Mouse (Mus musculus) liver, embryonic 14.5 days (tissue): ENCODE measurements around the gene Celf2. TPM values are rescaled to one million over a fixed set of nuclear protein-coding genes. Genes with fewer than 3 reads are reported as not detected.

ENCODE experiments used
- ATAC-seq: fragments of 200-750 bp; cut with Nextera tagmentation; 2 replicates; pipeline ENCODE4 v1.8.0; 2017; ENCODE audit warnings: moderate number of reproducible peaks, mild to moderate bottlenecking, moderate library complexity; ENCODE audit not compliant: insufficient read depth
- DNase-seq, 3 experiments: peaks; one replicate each; pipeline ENCODE4 v3.0.0-alpha.2; 2012 to 2013; ENCODE audit warnings: low read depth in 3 of 3, low spot score in 3 of 3
- H3K27ac ChIP-seq: fragments of 300-500 bp; sonication (generic); 2 replicates; pipeline ENCODE4 v1.5.1; 2014; ENCODE audit warnings: moderate library complexity, mild to moderate bottlenecking, control low read depth, inconsistent platforms
- H3K27me3 ChIP-seq: fragments of 300-500 bp; sonication (generic); 2 replicates; pipeline ENCODE4 v1.6.1; 2014; ENCODE audit warnings: mild to moderate bottlenecking, low read length, moderate library complexity; ENCODE audit not compliant: control insufficient read depth, insufficient read depth
- H3K36me3 ChIP-seq: fragments of 300-500 bp; sonication (generic); replicated peaks from 2 replicates; pipeline ENCODE4 v1.6.1; 2014; ENCODE audit warnings: low read depth; ENCODE audit not compliant: control insufficient read depth, insufficient read depth
- H3K4me1 ChIP-seq, 2 experiments: fragments of 200-500 bp in 1 of 2; fragments of 300-500 bp in 1 of 2; sonication (generic) in 1 of 2; replicated peaks; 2 replicates each; pipeline ENCODE4 v1.6.1; 2012 to 2014; ENCODE audit warnings: antibody characterized with exemption in 1 of 2, inconsistent platforms in 1 of 2, low read length in 1 of 2; ENCODE audit not compliant: control insufficient read depth in 2 of 2, insufficient read depth in 2 of 2
- H3K4me2 ChIP-seq: fragments of 300-500 bp; sonication (generic); 2 replicates; pipeline ENCODE4 v1.6.1; 2014; ENCODE audit warnings: low read depth, mild to moderate bottlenecking, control low read depth, moderate library complexity
- H3K4me3 ChIP-seq, 2 experiments: fragments of 200-500 bp in 1 of 2; fragments of 300-500 bp in 1 of 2; sonication (generic) in 1 of 2; 2 replicates each; pipeline ENCODE4 v1.5.1; 2012 to 2014; ENCODE audit warnings: low read depth in 2 of 2, low read length in 2 of 2, mild to moderate bottlenecking in 2 of 2, control low read depth in 1 of 2, inconsistent platforms in 1 of 2, moderate library complexity in 1 of 2; ENCODE audit not compliant: insufficient read depth in 1 of 2
- H3K9ac ChIP-seq: fragments of 300-500 bp; sonication (generic); replicated peaks from 2 replicates; pipeline ENCODE4 v1.6.1; 2014; ENCODE audit warnings: mild to moderate bottlenecking, control low read depth, moderate library complexity
- H3K9me3 ChIP-seq: fragments of 300-500 bp; sonication (generic); 2 replicates; pipeline ENCODE4 v1.6.1; 2016; ENCODE audit warnings: low read length, mixed read lengths; ENCODE audit not compliant: control insufficient read depth
- CTCF ChIP-seq: IDR thresholded peaks from 2 replicates; pipeline ENCODE4 v1.5.1; 2016; ENCODE audit warnings: antibody characterized with exemption, low read depth, control low read depth
- EP300 ChIP-seq: IDR thresholded peaks from 2 replicates; pipeline ENCODE4 v1.6.1; 2016; ENCODE audit warnings: antibody characterized with exemption, low read depth
- WGBS: fragments of 180-500 bp; shearing (Covaris S2); extraction: QIAGEN DNeasy Blood & Tissue Kit; methylation state at CpG from one replicate; pipeline ENCODE4 v1.1.7; 2014; ENCODE audit not compliant: insufficient replicate concordance; 5-methylcytosine and 5-hydroxymethylcytosine counted together
- polyA plus RNA-seq, 2 experiments: library from polyadenylated mRNA; depleted of rRNA in 1 of 2; stranded (reverse) in 1 of 2; unstranded in 1 of 2; fragments of >200 nt; fragmentation: Nextera tagmentation in 1 of 2; extraction: Ambion mirVana in 1 of 2; gene quantifications; 2 replicates each; pipeline versions ENCODE4 v1.2.1 to v1.2.3; 2012 to 2014

Celf2 gene
- polyA plus RNA-seq, 2 experiments: 3.9 to 7.8 TPM

DNA sequence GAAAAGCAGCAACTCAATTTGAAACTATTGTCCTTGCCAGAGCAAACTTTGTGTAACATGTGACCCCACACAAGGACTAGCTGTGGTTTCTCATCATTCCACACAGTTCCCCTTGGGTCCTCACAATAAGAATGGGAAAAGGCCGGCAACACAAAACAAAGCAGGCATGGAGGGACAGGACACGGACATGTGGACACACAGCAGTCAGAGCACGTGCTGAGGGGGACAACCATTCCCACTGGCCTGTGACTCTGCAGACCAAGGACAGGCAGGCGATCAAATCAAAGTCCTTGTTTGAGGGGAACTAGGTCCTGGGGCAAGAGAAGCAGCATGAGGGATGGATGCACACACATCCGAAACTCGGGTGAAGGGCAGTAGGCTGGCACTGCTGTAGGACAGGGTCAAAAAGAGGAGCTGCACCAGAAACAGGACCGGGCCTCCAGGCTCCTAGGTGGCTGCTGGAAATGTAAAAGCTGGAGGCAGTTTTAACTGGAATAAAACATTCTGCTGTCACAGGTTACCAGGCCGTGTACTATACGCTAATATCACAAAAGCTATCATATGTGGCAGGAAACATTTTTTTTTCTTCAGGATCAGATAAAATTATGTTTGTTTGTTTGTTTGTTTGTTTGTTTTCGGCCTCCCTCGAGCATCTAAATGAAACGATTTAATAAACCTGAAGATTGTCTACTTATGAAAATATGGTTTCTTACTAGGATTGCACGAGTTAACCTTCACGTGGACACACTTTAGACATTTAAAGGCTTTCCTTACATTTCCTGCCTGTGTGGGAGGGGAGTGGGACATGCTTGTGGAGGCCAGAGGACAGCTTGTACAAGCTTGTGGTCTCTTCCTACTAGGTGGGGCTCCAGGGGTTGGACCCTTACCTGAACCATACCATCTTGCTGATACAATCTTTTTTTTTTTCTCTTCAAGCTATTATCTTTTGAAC, 950.8 kb downstream of the Celf2 start:
- no peak overlapping the region for H3K4me3 ChIP-seq
- ATAC-seq: no peak

DNA sequence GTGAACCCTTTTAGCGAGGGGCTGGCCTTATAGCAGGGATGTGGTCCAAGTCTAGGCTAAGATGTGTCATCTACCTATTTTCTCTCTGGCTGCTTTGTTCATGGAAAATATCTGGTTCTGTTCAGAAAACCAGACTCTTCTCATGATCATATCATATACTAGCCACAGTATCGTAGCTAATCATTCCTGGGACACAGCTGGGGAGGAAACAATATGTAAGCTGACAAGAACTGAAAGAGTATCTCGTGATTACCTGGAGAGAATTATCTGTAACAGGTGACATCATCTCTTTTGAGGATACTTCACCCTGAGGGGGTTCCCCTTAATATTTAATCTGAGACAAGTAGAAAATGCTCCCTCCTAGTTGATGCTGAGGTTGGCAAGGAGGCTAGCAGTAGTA, 951.6 kb downstream of the Celf2 start:
- ATAC-seq (no peak), DNase-seq (no peak)
- H3K9ac ChIP-seq: no peak overlapping the region
- no peak overlapping the region for H3K4me2 ChIP-seq
- no peaks in the 10 kb centered on the region for H3K27me3 ChIP-seq
- no peaks in the 10 kb centered on the region for H3K9me3 ChIP-seq
- H3K27ac ChIP-seq: no peak overlapping the region
- H3K4me1 ChIP-seq: no peaks in the 10 kb centered on the region
- WGBS: 51% methylated on average over 3 of the region's 3 CpGs
- TF ChIP-seq CTCF (no peak), EP300 (no peak)
- H3K36me3 ChIP-seq: no peaks in the 10 kb centered on the region
- H3K4me3 ChIP-seq: no peak overlapping the region

More for the DNA sequence above, 950.8 kb downstream of the Celf2 start:
- H3K36me3 ChIP-seq: no peaks in the 10 kb centered on the region
- H3K27me3 ChIP-seq: no peaks in the 10 kb centered on the region
- TF ChIP-seq CTCF: no peak
- no peak for TF ChIP-seq EP300
- H3K4me1 ChIP-seq: no peaks in the 10 kb centered on the region
- DNase-seq: no peak
- WGBS: 70% methylated on average over 14 of the region's 14 CpGs
- H3K9ac ChIP-seq: no peak overlapping the region
- H3K4me2 ChIP-seq: no peak overlapping the region
- H3K9me3 ChIP-seq: no peaks in the 10 kb centered on the region
- H3K27ac ChIP-seq: no peak overlapping the region

- TF ChIP-seq EP300 (no peak), CTCF (no peak)
- DNase-seq: no peak
- no peaks in the 10 kb centered on the region for H3K9me3 ChIP-seq
- ATAC-seq: no peak
- no peak overlapping the region for H3K4me3 ChIP-seq
- no peak overlapping the region for H3K4me2 ChIP-seq
- H3K9ac ChIP-seq: no peak overlapping the region
- H3K4me1 ChIP-seq: no peaks in the 10 kb centered on the region
- WGBS: 82% methylated on average over 2 of the region's 2 CpGs
- H3K27ac ChIP-seq: no peak overlapping the region
- no peaks in the 10 kb centered on the region for H3K27me3 ChIP-seq
- H3K36me3 ChIP-seq: no peaks in the 10 kb centered on the region
These were observed 952.5 kb downstream of the Celf2 start for GRCm38 (mm10) chr2:6556913-6557312.

DNA sequence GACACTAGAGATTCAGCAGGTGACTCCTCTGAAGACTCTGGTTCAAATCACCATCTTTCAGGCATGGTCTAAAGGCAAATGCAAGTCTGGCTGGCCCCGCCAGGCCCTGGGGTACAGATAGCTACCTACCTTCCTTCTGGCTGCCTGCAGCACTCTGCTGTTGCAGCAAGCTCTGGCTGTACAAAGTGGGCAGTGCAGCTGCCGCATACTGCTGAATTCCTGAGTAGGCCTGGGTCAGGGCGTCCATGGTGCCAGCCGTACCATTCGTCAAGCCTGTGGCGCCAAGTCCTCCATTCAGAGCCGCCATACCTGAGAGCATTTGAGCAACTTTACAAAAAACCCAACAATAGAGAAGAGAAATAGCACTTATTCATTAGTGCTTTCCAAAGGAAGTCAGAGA, 955.7 kb downstream of the Celf2 start:
- H3K4me2 ChIP-seq: no peak overlapping the region
- DNase-seq: no peak
- no peak overlapping the region for H3K4me3 ChIP-seq
- TF ChIP-seq CTCF (no peak), EP300 (no peak)
- 84% methylated on average over 7 of the region's 7 CpGs for WGBS
- no peaks in the 10 kb centered on the region for H3K36me3 ChIP-seq
- no peaks in the 10 kb centered on the region for H3K9me3 ChIP-seq
- H3K9ac ChIP-seq: no peak overlapping the region
- no peaks in the 10 kb centered on the region for H3K27me3 ChIP-seq
- H3K27ac ChIP-seq: no peak overlapping the region
- no peak for ATAC-seq
- H3K4me1 ChIP-seq: no peaks in the 10 kb centered on the region

DNA sequence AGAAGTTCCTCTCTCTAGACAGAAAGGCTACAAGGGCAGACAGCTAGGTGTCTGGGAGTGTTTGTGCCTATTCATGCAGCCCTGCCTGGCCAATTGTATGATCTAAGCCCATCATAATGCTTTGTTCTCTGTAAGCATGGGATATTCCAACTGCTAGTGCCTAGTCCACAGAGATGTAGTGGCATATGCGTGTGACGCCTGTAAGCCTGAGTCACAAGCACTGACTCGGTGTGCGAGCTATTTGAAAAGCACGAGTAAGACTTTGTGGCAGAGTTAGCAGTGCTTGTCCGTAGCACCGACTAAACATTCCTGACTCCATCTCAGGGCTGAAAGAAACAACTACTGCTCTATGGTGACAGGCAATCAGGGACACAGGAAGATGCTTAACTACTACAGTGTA, 960.1 kb downstream of the Celf2 start:
- H3K27me3 ChIP-seq: no peaks in the 10 kb centered on the region
- DNase-seq (no peak), ATAC-seq (no peak)
- no peak overlapping the region for H3K27ac ChIP-seq
- H3K4me2 ChIP-seq: no peak overlapping the region
- H3K9me3 ChIP-seq: no peaks in the 10 kb centered on the region
- 0 out of 4 replicates have a peak, but pooled peaks cover 0 to 4% of the 10 kb centered on the region in 2 experiments for H3K4me1 ChIP-seq
- 81% methylated on average over 7 of the region's 7 CpGs for WGBS
- no peak overlapping the region for H3K9ac ChIP-seq
- no peak overlapping the region for H3K4me3 ChIP-seq
- H3K36me3 ChIP-seq: no peaks in the 10 kb centered on the region
- TF ChIP-seq EP300: no peak
- TF ChIP-seq CTCF: no peak
